Mouse (Mus musculus) T-helper 2 cell (primary cell): ENCODE measurements at regions not wholly inside any gene's neighbourhood (a gene's known extent, or its start where the extent isn't known, plus 50 kb on each side); places are given as distances from the start of the nearest gene placed in this dataset.

Source experiments
- in situ Hi-C: fragments of 300-600 bp; cut with MboI, MseI; formaldehyde crosslinking; loops from one replicate; pipeline ENCODE4 v1.15.1; 2025; ENCODE audit warnings: high pct_unique_total_duplicates

DNA sequence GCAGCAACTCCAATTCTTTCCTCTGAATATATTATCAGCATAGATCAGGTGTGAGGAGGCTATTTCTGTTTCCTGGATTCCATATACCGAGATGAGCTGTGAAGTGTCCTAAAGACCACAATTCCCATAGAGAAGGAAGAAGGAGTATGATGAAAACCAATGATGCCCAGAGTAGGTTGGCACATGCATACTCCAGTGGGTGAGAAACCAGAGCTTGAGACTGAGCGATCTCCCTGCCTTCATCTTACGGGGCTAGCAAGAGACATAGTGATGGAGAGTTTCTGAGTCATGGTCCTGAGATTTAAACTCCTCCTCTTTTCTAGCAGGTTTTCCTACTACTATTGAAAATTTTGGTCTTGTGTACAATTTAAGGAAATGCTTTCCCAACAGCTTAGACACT, 103.1 kb upstream of the Atp5g3 start:
- in situ Hi-C loops = no loop called here

DNA sequence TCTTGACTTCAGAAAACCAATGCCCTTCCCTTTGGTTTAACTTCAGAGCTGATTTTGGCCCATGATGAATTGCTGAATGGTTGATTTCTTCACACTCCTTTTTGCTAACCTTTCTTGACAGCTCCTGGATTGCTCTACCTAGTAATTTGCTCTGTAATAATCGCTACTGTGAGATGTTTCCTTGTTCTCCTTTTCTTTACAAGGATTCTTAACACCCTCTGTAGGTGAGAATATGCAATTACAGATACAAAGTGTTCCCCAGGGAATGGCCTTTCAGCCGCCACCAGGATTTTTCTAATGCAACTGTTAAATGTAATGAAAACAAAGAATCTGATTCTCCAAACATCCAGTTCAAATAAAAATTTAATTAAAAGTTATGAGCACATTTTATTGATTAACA, 87.4 kb upstream of the Atp5g3 start:
- in situ Hi-C loops = no loop called here

- in situ Hi-C loops = no loop called here
Measured at GRCm38 (mm10) chr2:73996986-73997385, 85.9 kb upstream of the Atp5g3 start.

DNA sequence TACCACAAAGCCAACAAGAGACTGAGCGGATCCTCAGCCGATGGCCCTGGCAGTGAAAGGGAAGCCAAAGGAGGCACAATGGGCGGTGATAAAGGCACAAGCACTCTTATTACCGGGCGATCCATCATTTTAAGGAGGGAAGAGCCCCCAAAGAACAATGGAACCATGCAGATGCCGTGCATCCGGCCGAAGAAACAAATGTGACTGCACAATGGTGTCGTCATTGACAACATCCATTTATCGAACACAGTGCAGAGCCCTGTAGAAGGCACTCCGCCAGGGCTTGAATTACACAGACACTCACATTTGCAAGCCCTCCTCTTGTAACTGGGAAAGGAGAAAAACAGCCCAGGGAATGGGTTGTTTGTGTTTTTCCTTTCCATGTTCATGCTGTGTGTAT, 80.7 kb upstream of the Atp5g3 start:
- in situ Hi-C loops = no loop called here

DNA sequence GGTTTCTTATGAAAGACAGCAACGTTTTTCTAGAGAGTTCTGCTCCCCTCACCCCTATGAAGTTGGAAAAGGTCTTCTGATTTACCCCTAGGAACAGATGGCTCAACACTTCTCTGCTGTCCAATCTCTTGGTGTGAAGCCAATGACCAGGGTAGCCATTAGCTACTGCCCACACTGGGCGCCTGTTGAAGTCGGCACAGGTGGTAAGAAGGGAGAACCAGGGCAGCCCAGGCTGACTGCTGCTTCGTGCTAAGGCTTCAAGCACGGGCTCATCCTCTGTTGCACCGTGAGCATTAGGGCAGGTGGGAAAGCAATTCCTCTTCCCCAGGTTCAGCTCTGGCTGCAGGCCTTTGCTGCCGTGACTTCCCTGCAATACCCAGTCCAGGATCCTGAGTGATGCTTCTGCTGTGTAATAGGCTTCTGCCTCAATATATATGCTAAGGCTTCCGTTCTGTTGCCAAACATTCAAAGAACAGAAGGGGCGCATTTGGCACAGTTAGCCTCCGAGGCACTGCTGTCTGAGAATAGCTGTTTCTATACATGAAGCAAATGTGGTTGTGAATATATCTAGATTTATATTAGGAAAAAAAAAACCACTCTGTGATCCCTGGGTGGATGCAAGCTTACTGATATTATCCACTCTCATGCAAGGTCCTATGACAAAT, 76.4 kb upstream of the Atp5g3 start:
- in situ Hi-C loops = loop anchor here (5.0 kb wide), 1 partner anchor 60 kb away; no protein-coding TSS in a partner anchor

DNA sequence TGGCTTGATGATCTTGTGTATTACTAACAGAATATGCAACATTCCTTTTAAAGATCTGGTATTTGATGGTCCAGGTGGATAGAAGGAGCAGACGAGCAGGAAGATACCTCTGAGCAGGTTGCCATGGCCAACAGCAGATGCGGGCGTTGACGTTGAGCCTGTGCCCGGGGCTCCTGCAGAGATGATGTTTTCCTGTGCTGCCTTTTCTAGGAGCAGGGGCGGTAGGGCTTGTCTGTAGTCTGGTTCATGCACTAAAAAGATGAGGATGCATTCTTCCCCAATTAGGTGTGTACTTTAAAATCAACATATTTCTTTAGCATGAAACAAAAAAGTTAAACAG, 74.8 kb upstream of the Atp5g3 start:
- in situ Hi-C loops = loop anchor here (5.0 kb wide), 1 partner anchor 59 kb away; no protein-coding TSS in a partner anchor

- in situ Hi-C loops = loop anchor here (5.0 kb wide), 1 partner anchor 58 kb away; no protein-coding TSS in a partner anchor
Measured at GRCm38 (mm10) chr2:73985238-73985910, 74.2 kb upstream of the Atp5g3 start.

DNA sequence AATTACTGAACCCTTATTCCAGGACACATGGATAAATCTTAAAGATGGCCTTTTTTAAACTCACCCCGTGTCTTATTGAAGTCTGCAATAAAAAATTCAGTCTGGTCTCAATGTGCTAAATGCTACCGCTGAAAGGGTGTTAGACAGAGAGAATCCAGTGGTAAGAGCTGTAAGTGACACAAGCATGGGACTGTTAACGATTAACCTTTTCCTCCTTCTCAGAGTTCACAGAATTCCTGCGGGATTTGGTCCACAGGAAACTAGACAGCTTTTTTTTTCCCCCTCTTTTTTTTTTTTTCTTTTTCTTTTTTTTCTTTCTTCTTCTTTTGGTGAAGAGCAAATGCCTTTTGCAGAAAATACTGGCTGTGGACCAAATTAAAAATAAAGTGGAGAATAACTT, 72.0 kb upstream of the Atp5g3 start:
- in situ Hi-C loops = no loop called here

- in situ Hi-C loops = no loop called here
Measured at GRCm38 (mm10) chr2:73978072-73978471, 66.9 kb upstream of the Atp5g3 start.

- in situ Hi-C loops = loop anchor here (25.0 kb wide), 1 partner anchor 689 kb away; the partner anchor contains the start of genes Evx2 and Hoxd13
Measured at GRCm38 (mm10) chr2:73973774-73974173, 62.6 kb upstream of the Atp5g3 start.

DNA sequence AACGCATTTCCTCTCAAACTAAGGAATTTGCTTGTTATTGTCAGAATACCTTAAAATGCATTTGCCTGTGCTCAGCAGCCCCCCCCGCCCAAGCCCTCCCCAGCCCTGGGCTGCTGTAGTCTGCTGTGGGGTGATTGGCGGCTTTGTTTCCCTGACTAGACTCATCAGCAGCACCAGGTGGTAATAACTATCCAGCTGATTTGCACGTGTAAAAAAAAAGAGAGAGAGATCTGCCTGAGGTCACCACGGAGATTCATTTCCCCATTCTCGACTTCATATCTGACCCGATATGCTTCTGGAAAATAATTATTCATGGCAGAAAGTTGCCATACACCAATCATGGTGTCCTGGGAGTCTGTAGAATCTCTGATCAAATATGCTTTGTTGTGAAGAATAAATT, 56.5 kb upstream of the Atp5g3 start:
- in situ Hi-C loops = loop anchor here (25.0 kb wide), 1 partner anchor 695 kb away; the partner anchor contains the start of genes Evx2 and Hoxd13

GRCm38 (mm10) chr2:73965595-73965994, 54.5 kb upstream of the Atp5g3 start:
- in situ Hi-C loops = loop anchor here (25.0 kb wide), 1 partner anchor 697 kb away; the partner anchor contains the start of genes Evx2 and Hoxd13
